Mouse (Mus musculus) cerebellum, postnatal 36 days (tissue): ENCODE data around the gene Gli3.

Experiments used
- DNase-seq, 2 experiments: peaks; one replicate each; pipeline ENCODE4 v3.0.0; 2021 to 2022; ENCODE audit warnings: mixed read lengths in 2 of 2

Gene Gli3

GRCm38 (mm10) chr13:15742308-15742707 is 279.3 kb downstream of the Gli3 start:
- DNase-seq = no peak

GRCm38 (mm10) chr13:15742777-15743176 is 279.7 kb downstream of the Gli3 start:
- no peak for DNase-seq

- DNase-seq = peak; percentile 83 to 85
Measured at GRCm38 (mm10) chr13:15758835-15759632, 296.0 kb downstream of the Gli3 start.

GRCm38 (mm10) chr13:15759633-15760441 is 296.8 kb downstream of the Gli3 start:
- DNase-seq = no peak

GRCm38 (mm10) chr13:15762291-15762690 is 299.3 kb downstream of the Gli3 start:
- no peak for DNase-seq

GRCm38 (mm10) chr13:15762901-15763417 is 299.9 kb downstream of the Gli3 start:
- DNase-seq = peak; percentile 10 to 23

GRCm38 (mm10) chr13:15777624-15778023 is 314.6 kb downstream of the Gli3 start:
- no peak for DNase-seq
